Comparison of ENCODE assay signal across 14 mouse cellular contexts in genomic region chr2:106553666-106554065, GRCm38 (mm10).
"Had no signal": no experiment of that assay in that cellular context is flagged by ENCODE, and none has a peak within 500 bp of the region (broad histone marks: within the 10 kb centered on the region; RNA-seq: fewer than 3 reads in every experiment).

No protein-coding gene starts in this region.

- DNase-seq: lung, adult 18-20 months; lung, postnatal 36 days; retina, postnatal 1 day; right cerebral cortex, postnatal 4 days; spleen, adult 18-20 months; thymus, adult 18-20 months; thymus, postnatal 14 days had no signal

- H3K4me1 ChIP-seq: midbrain, embryonic 13.5 days; neural tube, embryonic 12.5 days had no signal

- ATAC-seq: lung, postnatal 0 days; midbrain, embryonic 13.5 days had no signal

- H3K4me3 ChIP-seq: limb, embryonic 13.5 days; midbrain, embryonic 13.5 days; myocyte; neural tube, embryonic 12.5 days had no signal

- H3K27ac ChIP-seq: kidney, postnatal 0 days; limb, embryonic 13.5 days; liver, embryonic 14.5 days; midbrain, embryonic 13.5 days; neural tube, embryonic 12.5 days had no signal
